Mouse (Mus musculus) hindbrain, embryonic 11.5 days (tissue): ENCODE data around the gene Comtd1. TPM values are rescaled to one million over a fixed set of nuclear protein-coding genes. Genes with fewer than 3 reads are reported as not detected.

Experiments used
- ATAC-seq: fragments of 200-750 bp; cut with Nextera tagmentation; 2 replicates; pipeline ENCODE4 v1.8.0; 2017; ENCODE audit warnings: mild to moderate bottlenecking, moderate TSS enrichment, moderate library complexity; ENCODE audit not compliant: low FRiP score
- DNase-seq: peaks from one replicate; pipeline ENCODE4 v3.0.0-alpha.2; 2015; ENCODE audit warnings: low spot score
- H3K27ac ChIP-seq: fragments of 300-500 bp; sonication (generic); 2 replicates; pipeline ENCODE4 v1.5.1; 2014; ENCODE audit warnings: mild to moderate bottlenecking, low read depth, low read length
- H3K27me3 ChIP-seq: fragments of 300-500 bp; sonication (generic); 2 replicates; pipeline ENCODE4 v1.6.1; 2014; ENCODE audit warnings: mild to moderate bottlenecking, low read length, moderate library complexity, mixed read lengths; ENCODE audit not compliant: control insufficient read depth, insufficient read depth
- H3K36me3 ChIP-seq: fragments of 300-500 bp; sonication (generic); 2 replicates; pipeline ENCODE4 v1.6.1; 2014; ENCODE audit warnings: mild to moderate bottlenecking, low read length, moderate library complexity, mixed read lengths; ENCODE audit not compliant: control insufficient read depth, insufficient read depth
- H3K4me1 ChIP-seq: fragments of 300-500 bp; sonication (generic); replicated peaks from 2 replicates; pipeline ENCODE4 v1.6.1; 2014; ENCODE audit warnings: low read length, mixed read lengths; ENCODE audit not compliant: control insufficient read depth, insufficient read depth
- H3K4me2 ChIP-seq: fragments of 300-500 bp; sonication (generic); replicated peaks from 2 replicates; pipeline ENCODE4 v1.6.1; 2014; ENCODE audit warnings: mild to moderate bottlenecking, low read depth, low read length
- H3K4me3 ChIP-seq: fragments of 300-500 bp; sonication (generic); 2 replicates; pipeline ENCODE4 v1.5.1; 2014; ENCODE audit warnings: low read depth, low read length
- H3K9ac ChIP-seq: fragments of 300-500 bp; sonication (generic); 2 replicates; pipeline ENCODE4 v1.6.1; 2014; ENCODE audit warnings: low read depth, low read length
- H3K9me3 ChIP-seq: fragments of 300-500 bp; sonication (generic); 2 replicates; pipeline ENCODE4 v1.6.1; 2016; ENCODE audit warnings: low read length; ENCODE audit not compliant: control insufficient read depth
- WGBS: fragments of 180-500 bp; shearing (Covaris S2); extraction: QIAGEN DNeasy Blood & Tissue Kit; methylation state at CpG from one replicate; pipeline ENCODE4 v1.1.7; 2014; 5-methylcytosine and 5-hydroxymethylcytosine counted together
- polyA plus RNA-seq: library from polyadenylated mRNA; unstranded; fragments of >200 nt; fragmentation: Nextera tagmentation; extraction: Ambion mirVana; gene quantifications from 2 replicates; pipeline ENCODE4 v1.2.1, GENCODE M21; 2014

Gene Comtd1
- polyA plus RNA-seq: 16.8 and 19.2 TPM in 2 replicates

DNA sequence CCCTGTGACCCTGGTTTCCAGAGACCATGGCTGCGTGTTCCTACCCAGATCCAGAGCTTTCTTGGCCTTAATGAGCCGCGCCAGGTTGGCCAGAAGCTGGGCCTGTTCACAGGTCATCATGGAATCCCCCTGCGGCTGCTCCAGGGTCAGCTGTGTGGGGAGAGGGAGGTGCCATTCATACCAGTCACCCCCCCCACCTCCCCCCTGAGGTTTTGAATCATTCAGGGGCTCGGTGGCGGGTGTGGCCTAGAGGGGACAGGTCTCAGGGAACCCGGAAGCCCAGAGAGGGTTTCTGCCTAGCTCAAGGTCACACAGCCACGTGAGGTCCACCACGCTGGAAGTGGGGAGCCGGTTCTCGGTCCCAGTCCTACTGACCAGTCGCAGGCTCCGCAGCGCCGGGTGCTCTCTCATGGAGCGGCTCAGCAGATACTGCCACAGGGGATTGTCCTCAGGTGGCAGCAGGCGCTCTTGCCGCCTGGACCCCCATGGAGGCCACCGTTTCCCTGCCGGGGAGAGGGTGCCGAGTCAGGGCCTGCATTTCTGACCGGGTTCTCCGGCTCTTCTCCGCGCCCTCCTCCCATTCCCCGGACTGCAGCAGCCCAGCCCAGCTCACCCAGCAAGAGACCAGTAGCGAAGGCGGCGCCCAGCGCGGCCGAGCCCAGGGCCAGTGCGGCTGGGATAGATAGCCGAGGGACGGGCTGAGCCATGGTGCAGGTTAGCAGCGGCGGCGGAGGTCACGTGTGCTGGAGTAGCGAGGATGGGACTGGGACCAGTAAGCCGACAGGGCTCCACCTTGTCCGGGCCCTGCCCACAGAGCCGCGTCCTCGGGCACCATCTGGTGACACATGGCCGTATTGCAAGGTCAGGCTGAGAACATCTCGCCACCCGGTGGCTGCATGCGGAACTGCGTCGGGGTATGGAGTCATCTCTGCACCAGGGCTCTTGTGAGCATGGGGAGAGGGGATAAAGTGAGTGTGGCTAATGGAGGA, at the start of gene Comtd1:
Gene Comtd1, minus strand, starts transcription at position 812 of the 989 bp plus-strand sequence.
- H3K36me3 ChIP-seq: no peaks in the 10 kb centered on the region; the same call in 1 of the 2 replicates
- no peaks in the 10 kb centered on the region for H3K9me3 ChIP-seq
- ATAC-seq (peak; percentile 91), DNase-seq (peak; percentile 97)
- WGBS: under 1% methylated on average over 51 of the region's 51 CpGs
- peak within 1 kb of the TSS; percentile 41 for H3K4me3 ChIP-seq
- no peaks in the 10 kb centered on the region for H3K27me3 ChIP-seq
- peak within 1 kb of the TSS; percentile 80 for H3K4me2 ChIP-seq
- peak within 1 kb of the TSS; percentile 54 for H3K9ac ChIP-seq
- peaks cover 5% of the 10 kb centered on the region; the same call in 1 of the 2 replicates for H3K4me1 ChIP-seq
- H3K27ac ChIP-seq: 0 out of 2 replicates have a peak within 1 kb of the TSS, but pooled peaks have one; percentile 39

DNA sequence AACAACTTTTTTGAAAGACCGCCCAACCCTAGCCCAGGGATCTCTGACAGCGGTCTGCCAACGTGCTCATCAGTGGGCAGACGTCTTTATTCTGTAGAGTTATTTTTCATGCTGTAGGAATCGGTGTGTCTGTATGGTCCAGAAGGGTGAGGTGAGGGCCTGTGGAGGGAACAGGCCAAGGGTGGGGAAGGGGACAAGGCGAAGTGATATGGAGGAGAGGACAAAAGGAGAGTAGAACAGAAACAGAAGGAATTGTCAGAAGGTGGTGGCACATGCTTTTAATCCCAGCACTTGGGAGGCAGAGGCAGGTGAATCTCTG, 43.5 kb upstream of the Comtd1 start:
- no peak for DNase-seq
- 37% methylated on average over 6 of the region's 6 CpGs for WGBS
- Histone ChIP-seq H3K4me3 (no peak overlapping the region), H3K9ac (no peak overlapping the region), H3K9me3 (no peaks in the 10 kb centered on the region), H3K4me1 (no peaks in the 10 kb centered on the region; the same call in 1 of the 2 replicates), H3K27ac (peak overlapping the region; percentile 31; the same call in 1 of the 2 replicates), H3K36me3 (no peaks in the 10 kb centered on the region), H3K4me2 (no peak overlapping the region), H3K27me3 (no peaks in the 10 kb centered on the region)
- peak; percentile 60; the same call in 1 of the 2 replicates for ATAC-seq

DNA sequence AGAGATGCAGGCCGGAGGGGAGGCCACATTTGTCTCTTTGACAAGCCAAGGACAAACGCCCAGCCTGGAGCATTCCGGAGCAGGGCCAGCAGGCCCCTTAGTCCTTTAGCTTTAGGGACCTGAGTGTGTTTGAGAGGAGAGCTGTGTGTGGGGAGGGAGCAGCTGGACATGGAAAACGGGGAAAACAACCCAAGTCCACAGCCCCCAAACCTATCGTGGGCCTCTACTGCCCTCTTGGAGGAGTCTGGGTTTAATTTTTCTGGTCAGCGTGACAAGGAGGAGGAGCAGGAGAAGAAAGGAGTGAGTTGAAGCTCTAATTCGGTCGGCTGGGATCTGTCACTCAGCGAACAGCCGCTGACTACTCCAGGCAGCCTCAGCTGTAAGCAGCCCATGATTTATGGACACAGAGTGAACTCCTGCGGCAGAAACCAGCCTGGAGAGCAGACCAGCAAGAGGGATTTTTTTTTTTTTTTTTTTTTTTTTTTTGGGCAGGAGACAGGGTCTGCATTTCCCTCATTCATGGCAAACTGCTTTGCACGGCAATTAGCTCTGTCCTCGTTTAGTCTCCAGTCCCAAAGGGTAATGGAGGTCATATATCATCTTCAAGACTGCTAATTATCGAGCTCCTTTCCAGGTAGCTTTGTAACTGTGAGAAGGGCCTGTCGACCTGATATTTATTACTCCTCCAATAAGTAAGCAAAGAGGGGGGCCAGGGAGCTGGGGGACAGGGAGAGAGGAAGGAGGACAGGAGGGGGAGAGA, 43.0 kb upstream of the Comtd1 start:
- Histone ChIP-seq H3K4me3 (no peak overlapping the region), H3K36me3 (no peaks in the 10 kb centered on the region), H3K27me3 (no peaks in the 10 kb centered on the region), H3K9ac (0 out of 2 replicates have a peak overlapping the region, but pooled peaks have one; percentile 3), H3K9me3 (no peaks in the 10 kb centered on the region), H3K27ac (peak overlapping the region; percentile 81), H3K4me1 (no peaks in the 10 kb centered on the region; the same call in 1 of the 2 replicates), H3K4me2 (no peak overlapping the region)
- ATAC-seq (peak; percentile 86), DNase-seq (peak; percentile 70)
- 12% methylated on average over 15 of the region's 15 CpGs for WGBS

DNA sequence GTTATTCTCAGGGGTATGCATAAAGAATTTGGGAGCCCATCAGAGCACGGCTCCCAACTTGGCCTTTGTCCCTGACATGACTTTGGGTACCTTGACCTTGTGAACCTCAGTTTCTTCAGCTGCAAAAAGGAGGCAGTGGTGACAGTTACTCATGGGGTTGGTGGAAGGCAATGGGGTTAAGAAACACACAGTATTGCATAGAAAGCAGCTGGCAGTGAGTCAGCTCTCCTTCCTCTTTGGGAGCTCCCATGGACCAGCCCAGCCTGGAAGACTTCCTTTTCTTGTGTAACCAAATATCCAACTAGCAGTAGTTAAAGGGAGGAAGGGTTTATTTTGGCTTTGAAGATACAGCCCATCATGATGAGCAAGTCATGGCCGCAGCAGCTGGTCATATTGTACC, 41.7 kb upstream of the Comtd1 start:
- WGBS: 73% methylated on average over 2 of the region's 2 CpGs
- Histone ChIP-seq H3K9ac (no peak overlapping the region), H3K4me1 (no peaks in the 10 kb centered on the region; the same call in 1 of the 2 replicates), H3K27ac (no peak overlapping the region), H3K4me2 (no peak overlapping the region), H3K27me3 (no peaks in the 10 kb centered on the region), H3K4me3 (no peak overlapping the region), H3K9me3 (no peaks in the 10 kb centered on the region), H3K36me3 (no peaks in the 10 kb centered on the region)
- ATAC-seq: no peak
- DNase-seq: no peak

DNA sequence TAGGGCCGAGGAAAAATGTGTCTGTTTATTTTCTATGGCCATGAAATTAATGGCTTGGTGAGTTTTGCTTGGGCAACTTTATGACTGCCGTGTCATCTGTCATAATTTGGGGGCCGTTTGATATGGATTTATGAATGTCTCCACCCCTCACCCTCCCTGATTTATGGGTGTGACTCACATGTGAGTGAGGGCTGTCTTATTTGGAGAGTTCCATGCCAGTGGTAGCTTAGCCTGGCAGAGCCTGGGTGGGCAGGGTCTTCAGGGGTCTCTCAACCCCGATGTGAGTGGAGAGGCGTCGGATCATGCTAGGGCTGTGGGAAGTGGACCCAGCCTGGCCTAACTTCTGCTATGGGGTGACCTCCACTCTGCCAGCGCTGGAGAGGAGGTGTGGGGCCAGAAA, 18.0 kb upstream of the Comtd1 start:
- H3K4me1 ChIP-seq: no peaks in the 10 kb centered on the region
- H3K27ac ChIP-seq: no peak overlapping the region
- H3K4me3 ChIP-seq: no peak overlapping the region
- ATAC-seq (no peak), DNase-seq (no peak)
- no peak overlapping the region for H3K9ac ChIP-seq
- no peaks in the 10 kb centered on the region for H3K36me3 ChIP-seq
- H3K27me3 ChIP-seq: no peaks in the 10 kb centered on the region
- H3K4me2 ChIP-seq: no peak overlapping the region
- H3K9me3 ChIP-seq: no peaks in the 10 kb centered on the region
- 77% methylated on average over 7 of the region's 7 CpGs for WGBS

DNA sequence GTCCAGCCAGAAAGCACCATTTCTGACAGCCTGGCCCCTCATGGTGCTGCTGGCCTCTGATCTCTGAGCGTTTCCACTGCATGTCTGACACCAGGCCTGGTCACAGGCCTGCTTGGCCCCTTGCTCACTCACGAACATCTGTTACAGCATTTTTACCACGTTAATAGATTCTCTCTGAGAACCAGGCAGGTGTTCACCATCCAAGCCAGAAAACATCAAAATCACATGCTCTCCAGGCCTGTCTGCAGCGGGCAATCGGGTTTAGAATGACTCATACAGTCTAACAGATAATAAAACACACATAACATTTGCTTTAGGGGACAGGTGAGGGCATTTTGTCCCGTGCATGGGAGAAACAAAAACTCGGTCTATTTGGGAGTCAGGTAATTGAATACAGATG, 17.5 kb upstream of the Comtd1 start:
- Histone ChIP-seq H3K4me1 (no peaks in the 10 kb centered on the region), H3K4me2 (no peak overlapping the region), H3K4me3 (no peak overlapping the region), H3K9me3 (no peaks in the 10 kb centered on the region), H3K27me3 (no peaks in the 10 kb centered on the region), H3K27ac (no peak overlapping the region), H3K36me3 (no peaks in the 10 kb centered on the region), H3K9ac (no peak overlapping the region)
- DNase-seq (no peak), ATAC-seq (no peak)
- 63% methylated on average over 7 of the region's 7 CpGs for WGBS

DNA sequence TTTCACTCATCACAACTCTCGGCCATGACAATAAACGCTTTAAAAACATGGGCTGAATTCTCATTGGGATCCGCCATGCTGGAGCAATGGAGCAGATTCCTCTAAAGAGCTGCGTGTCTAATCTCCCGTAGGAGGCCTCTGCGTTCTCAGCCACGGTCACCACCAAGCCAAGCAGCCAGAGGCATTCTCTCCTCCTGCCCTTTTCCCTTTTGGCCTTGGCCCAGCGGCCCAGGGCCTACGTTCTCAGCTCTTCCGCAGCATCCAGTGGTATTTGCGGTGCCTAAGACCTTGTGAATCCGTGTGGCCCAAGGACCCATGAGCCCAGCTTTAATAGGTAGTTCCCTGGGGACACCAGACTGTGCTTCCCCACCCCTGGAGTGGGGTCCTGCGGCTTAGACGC, 8.1 kb upstream of the Comtd1 start:
- WGBS: 81% methylated on average over 14 of the region's 14 CpGs
- ATAC-seq (no peak), DNase-seq (no peak)

DNA sequence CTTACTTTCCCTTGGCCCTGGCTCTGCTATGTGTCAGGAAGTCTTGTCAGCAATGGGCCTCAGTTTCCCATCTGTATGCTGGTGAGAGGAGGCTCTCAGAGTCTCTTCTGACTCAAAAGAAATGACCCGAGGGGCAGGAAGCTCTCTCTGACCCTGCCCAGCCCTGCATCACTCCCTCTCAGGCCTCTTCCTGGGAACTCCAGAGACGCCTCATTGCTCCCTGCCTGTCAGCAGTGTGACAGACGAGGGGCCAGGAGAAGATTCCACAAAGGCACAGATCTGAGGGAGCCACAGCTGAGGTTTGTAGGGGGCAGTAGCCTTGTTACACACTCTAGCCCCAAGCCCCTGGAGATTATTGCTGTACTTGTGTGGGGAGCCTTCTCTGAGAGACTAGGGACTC, 7.2 kb upstream of the Comtd1 start:
- no peak overlapping the region for H3K27ac ChIP-seq
- no peak for DNase-seq
- H3K4me1 ChIP-seq: no peaks in the 10 kb centered on the region
- H3K27me3 ChIP-seq: no peaks in the 10 kb centered on the region
- no peak overlapping the region for H3K4me3 ChIP-seq
- no peaks in the 10 kb centered on the region for H3K36me3 ChIP-seq
- no peak overlapping the region for H3K4me2 ChIP-seq
- H3K9me3 ChIP-seq: no peaks in the 10 kb centered on the region
- 12% methylated on average over 3 of the region's 3 CpGs for WGBS
- no peak for ATAC-seq
- 0 out of 2 replicates have a peak overlapping the region, but pooled peaks have one; percentile 31 for H3K9ac ChIP-seq

More for the DNA sequence above, 8.1 kb upstream of the Comtd1 start:
- Histone ChIP-seq H3K4me2 (no peak overlapping the region), H3K27me3 (no peaks in the 10 kb centered on the region), H3K4me3 (no peak overlapping the region), H3K4me1 (no peaks in the 10 kb centered on the region), H3K9ac (no peak overlapping the region), H3K36me3 (no peaks in the 10 kb centered on the region), H3K27ac (no peak overlapping the region), H3K9me3 (no peaks in the 10 kb centered on the region)
